Mouse (Mus musculus): Measurements from ENCODE around the gene Pla1a.

DNA sequence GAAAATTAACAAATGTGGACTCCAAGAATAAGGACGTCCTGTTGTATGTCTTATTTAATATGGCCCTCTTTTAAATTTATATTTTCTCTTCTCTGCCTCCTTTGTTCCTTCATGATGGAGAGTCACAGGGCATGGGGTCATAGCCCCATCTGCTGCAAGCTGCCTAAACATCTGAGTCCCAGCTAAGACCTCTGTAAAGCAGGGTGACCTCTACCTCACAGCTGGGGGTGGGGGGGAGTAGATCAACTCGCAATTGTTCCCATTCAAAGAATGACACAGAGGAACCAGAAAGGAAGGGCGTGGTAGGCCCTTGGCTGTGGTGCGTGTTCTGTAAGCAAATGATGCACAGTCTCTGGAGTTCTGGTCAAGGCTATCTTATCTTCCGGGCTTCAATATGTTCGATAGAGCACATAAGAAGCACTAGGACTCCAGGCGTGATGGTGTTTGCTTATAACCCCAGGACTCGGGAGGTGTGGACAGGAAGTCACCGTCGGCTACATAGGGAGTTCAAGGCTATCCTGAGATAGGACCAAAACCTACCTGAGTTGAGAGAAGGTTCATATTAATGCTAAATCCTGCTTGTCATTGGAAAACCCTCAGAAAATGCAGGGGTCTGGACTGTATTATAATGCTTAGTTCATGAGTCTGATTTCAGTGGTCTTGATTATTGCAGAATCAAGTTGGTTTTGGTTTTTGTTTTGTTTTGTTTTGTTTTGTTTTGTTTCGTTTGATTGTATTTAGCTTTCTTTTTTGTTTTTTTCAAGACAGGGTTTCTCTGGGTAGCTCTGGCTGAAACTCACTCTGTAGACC lies 39.0 kb upstream of the Pla1a start:
- TF ChIP-seq CTCF (IDR thresholded peaks at IDR 0.05; ENCODE audit: low read depth), result no peak
- TF ChIP-seq EP300 (optimal IDR thresholded peaks at IDR 0.05), result no peak
